Mouse (Mus musculus) liver, adult 2 months (tissue): ENCODE measurements around the gene Ormdl1.

Experiments used
- CTCF ChIP-seq: fragments of 200-500 bp; IDR thresholded peaks from 2 replicates; pipeline ENCODE4 v1.5.1; 2011; ENCODE audit warnings: low read depth, low read length, control low read depth
- POLR2A ChIP-seq: fragments of 200-500 bp; IDR thresholded peaks from 2 replicates; pipeline ENCODE4 v1.6.1; 2011; ENCODE audit warnings: low read length, control low read depth; ENCODE audit not compliant: insufficient read depth; ENCODE audit errors: extremely low read depth

DNA sequence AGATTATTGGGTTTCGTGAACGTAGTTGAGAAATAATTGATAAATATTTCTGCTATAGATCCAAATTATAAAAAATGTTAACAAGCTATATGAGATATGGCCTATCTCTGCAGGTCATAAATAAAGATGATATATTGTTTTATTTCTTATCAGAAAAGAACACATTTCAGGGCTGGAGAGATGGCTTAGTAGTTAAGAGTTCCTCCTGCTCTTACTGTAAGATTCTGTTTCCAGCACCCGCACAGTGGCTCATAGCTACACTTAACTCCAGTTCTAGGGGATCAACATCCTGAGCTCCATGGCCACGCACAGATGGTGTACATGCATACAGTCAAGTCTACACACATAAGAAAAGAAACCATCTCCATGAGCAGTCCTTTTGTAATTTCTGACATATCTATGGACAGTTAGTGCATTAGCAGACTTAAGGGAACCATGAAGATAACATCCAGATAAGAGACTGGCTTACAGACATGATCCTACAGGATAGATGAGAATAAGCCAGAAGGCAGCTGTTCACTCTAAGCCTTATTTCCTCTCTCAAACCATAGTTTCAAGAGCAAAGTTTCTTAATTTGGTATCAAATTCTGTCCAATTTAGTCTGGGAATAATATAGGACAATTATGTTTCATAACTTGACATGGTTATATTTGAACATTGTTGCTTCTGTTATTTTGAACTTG is 24.9 kb downstream of the Ormdl1 start:
- no peak for TF ChIP-seq CTCF
- TF ChIP-seq POLR2A, result no peak
